Mouse (Mus musculus) ES-Bruce4 (cell line): ENCODE results near the gene Rfc4.

Experiments
- CTCF ChIP-seq: IDR thresholded peaks from one replicate; pipeline ENCODE4 v1.8.1; 2011; ENCODE audit warnings: low read depth, low read length
- EP300 ChIP-seq: IDR thresholded peaks from 2 replicates; pipeline ENCODE4 v1.6.1; 2011; ENCODE audit warnings: low read depth, low read length; ENCODE audit not compliant: insufficient read depth
- POLR2A ChIP-seq: IDR thresholded peaks from one replicate; pipeline ENCODE4 v1.8.1; 2011; ENCODE audit warnings: low read length; ENCODE audit not compliant: insufficient read depth

DNA sequence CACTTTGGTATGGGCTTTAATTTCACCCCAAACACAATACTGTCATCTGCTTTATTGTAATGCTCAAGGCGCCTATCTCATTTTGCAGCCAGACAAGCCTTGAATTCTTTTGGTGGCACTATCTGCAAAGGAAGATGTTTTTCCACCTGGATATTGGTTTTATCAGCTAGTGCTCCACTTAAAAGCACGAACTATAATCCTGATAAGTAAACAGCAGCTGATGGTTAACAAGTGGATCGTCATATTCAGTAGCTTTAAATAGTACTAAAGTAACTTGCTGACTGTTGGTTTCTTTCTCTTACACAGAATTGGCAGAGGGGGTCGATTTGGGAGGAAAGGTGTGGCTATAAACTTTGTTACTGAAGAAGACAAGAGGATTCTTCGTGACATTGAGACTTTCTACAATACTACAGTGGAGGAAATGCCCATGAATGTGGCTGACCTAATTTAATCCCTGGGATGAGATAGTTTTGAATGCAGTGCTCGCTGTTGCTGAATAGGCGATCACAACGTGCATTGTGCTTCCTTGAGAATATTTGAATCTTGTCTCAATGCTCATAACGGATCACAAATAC lies 14.6 kb downstream of the Rfc4 start:
- TF ChIP-seq CTCF (no peak), POLR2A (no peak), EP300 (no peak)
